Mouse (Mus musculus): ENCODE measurements around the gene Zfp747.
"Not testable (repeated sequence)": the region's sequence is repeated elsewhere in the genome, so short reads cannot be mapped to it uniquely, and the experiment has no call there.

The Zfp747 gene

GRCm38 (mm10) chr7:127371213-127371612 is 4.6 kb downstream of the Zfp747 start:
- no peak for DNase-seq (ENCODE audit: low spot score)

GRCm38 (mm10) chr7:127366249-127366648 is 9.6 kb downstream of the Zfp747 start:
- DNase-seq (ENCODE audit: low spot score): no peak

- no peak for DNase-seq (ENCODE audit: low spot score)
Observed at GRCm38 (mm10) chr7:127364166-127364565, 11.7 kb downstream of the Zfp747 start.

GRCm38 (mm10) chr7:127363475-127363921 is 12.4 kb downstream of the Zfp747 start:
- DNase-seq (ENCODE audit: low spot score): peak; percentile 44

- DNase-seq (ENCODE audit: low spot score): peak; percentile 87
Observed at GRCm38 (mm10) chr7:127362418-127362817, 13.4 kb downstream of the Zfp747 start.

- no peak for DNase-seq (ENCODE audit: low spot score)
Observed at GRCm38 (mm10) chr7:127361449-127361848, 14.4 kb downstream of the Zfp747 start.

- DNase-seq (ENCODE audit: low spot score): no peak
Observed at GRCm38 (mm10) chr7:127360265-127360664, 15.6 kb downstream of the Zfp747 start.

- DNase-seq (ENCODE audit: low spot score): no peak
Observed at GRCm38 (mm10) chr7:127358472-127358871, 17.4 kb downstream of the Zfp747 start.

GRCm38 (mm10) chr7:127357871-127358270 is 18.0 kb downstream of the Zfp747 start:
- DNase-seq (ENCODE audit: low spot score): no peak

GRCm38 (mm10) chr7:127355796-127356195 is 20.1 kb downstream of the Zfp747 start:
- DNase-seq (ENCODE audit: low spot score): no peak

GRCm38 (mm10) chr7:127351230-127352004 is 24.4 kb downstream of the Zfp747 start:
- no peak for DNase-seq (ENCODE audit: low spot score)

- peak; percentile 20 for DNase-seq (ENCODE audit: low spot score)
Observed at GRCm38 (mm10) chr7:127346676-127347075, 29.2 kb downstream of the Zfp747 start.

- peak; percentile 96 for DNase-seq (ENCODE audit: low spot score)
Observed at GRCm38 (mm10) chr7:127345512-127346325, 30.1 kb downstream of the Zfp747 start, which contains the start of gene Zfp768. TSS of gene Zfp768 (minus strand) at chr7:127345589.

GRCm38 (mm10) chr7:127345092-127345491 is 30.8 kb downstream of the Zfp747 start:
- no peak for DNase-seq (ENCODE audit: low spot score)

- no peak for DNase-seq (ENCODE audit: low spot score)
Observed at GRCm38 (mm10) chr7:127344371-127344770, 31.5 kb downstream of the Zfp747 start.

GRCm38 (mm10) chr7:127343351-127344019 is 32.4 kb downstream of the Zfp747 start:
- no peak for DNase-seq (ENCODE audit: low spot score)

GRCm38 (mm10) chr7:127342888-127343287 is 33.0 kb downstream of the Zfp747 start:
- DNase-seq (ENCODE audit: low spot score): no peak

- peak; percentile 10 for DNase-seq (ENCODE audit: low spot score)
Observed at GRCm38 (mm10) chr7:127342332-127342731, 33.5 kb downstream of the Zfp747 start.

GRCm38 (mm10) chr7:127341861-127342260 is 34.0 kb downstream of the Zfp747 start:
- not testable (repeated sequence) for DNase-seq (ENCODE audit: low spot score)

GRCm38 (mm10) chr7:127341356-127341755 is 34.5 kb downstream of the Zfp747 start:
- DNase-seq (ENCODE audit: low spot score): no peak

GRCm38 (mm10) chr7:127337636-127338035 is 38.2 kb downstream of the Zfp747 start:
- DNase-seq (ENCODE audit: low spot score): no peak

GRCm38 (mm10) chr7:127335604-127336003 is 40.2 kb downstream of the Zfp747 start:
- DNase-seq (ENCODE audit: low spot score): no peak

Data from embryo, embryonic 10.5 days (tissue).